Mouse (Mus musculus) megakaryocyte, adult 5-6 weeks (primary cell): Measurements from ENCODE around the gene Olfr67. TPM values are rescaled to one million over a fixed set of nuclear protein-coding genes. Genes with fewer than 3 reads are reported as not detected.
"Not testable (repeated sequence)": the region's sequence is repeated elsewhere in the genome, so short reads cannot be mapped to it uniquely, and the experiment has no call there.

ENCODE experiments used
- ATAC-seq: 2 replicates; pipeline ENCODE4 v1.8.0; 2016; ENCODE audit warnings: mild to moderate bottlenecking, inconsistent platforms; ENCODE audit not compliant: poor library complexity, severe bottlenecking
- total RNA-seq, 2 experiments: library from RNA; stranded (forward) in 1 of 2; stranded (reverse) in 1 of 2; fragments of 153-499, 151-499 nt in 1 of 2; fragments of 221-1000, 200-1000 nt in 1 of 2; gene quantifications; 2 replicates each; pipeline versions ENCODE4 v1.2.3 to v1.2.4; 2015 to 2017

The Olfr67 gene
- total RNA-seq, 2 experiments from 2014 or later, result not detected

GRCm38 (mm10) chr7:103777652-103778051, 14.0 kb downstream of the Olfr67 start:
- ATAC-seq, result not testable (repeated sequence)

- ATAC-seq, result no peak
Observed at GRCm38 (mm10) chr7:103771494-103771893, 20.1 kb downstream of the Olfr67 start, which contains the start of gene Olfr69. TSS of gene Olfr69 (minus strand) at chr7:103771594.

GRCm38 (mm10) chr7:103767687-103768086, 23.9 kb downstream of the Olfr67 start:
- peak; percentile 27; the same call in 1 of the 2 replicates for ATAC-seq

- not testable (repeated sequence) for ATAC-seq
Observed at GRCm38 (mm10) chr7:103762212-103762611, 29.4 kb downstream of the Olfr67 start.

- no peak for ATAC-seq
Observed at GRCm38 (mm10) chr7:103757233-103757632, 34.4 kb downstream of the Olfr67 start, which contains the start of gene Olfr630. TSS of gene Olfr630 (minus strand) at chr7:103757333.

- ATAC-seq, result no peak
Observed at GRCm38 (mm10) chr7:103744843-103745242, 46.8 kb downstream of the Olfr67 start, which contains the start of gene Olfr629. TSS of gene Olfr629 (minus strand) at chr7:103744943.

Other genes with a start within 250 kb of the Olfr67 start
Only the 30 nearest of the 34 such genes appear.
- not detected in 2 replicates for gene Olfr616, start 222.7 kb downstream of the Olfr67 start, total RNA-seq (2015)
- gene Olfr616, start 222.7 kb downstream of the Olfr67 start, total RNA-seq (2017), result not detected in 2 replicates
- gene Olfr617, start 218.8 kb downstream of the Olfr67 start, total RNA-seq (2015), result not detected in 2 replicates
- not detected in 2 replicates for gene Olfr617, start 218.8 kb downstream of the Olfr67 start, total RNA-seq (2017)
- gene Olfr618, start 201.7 kb downstream of the Olfr67 start, total RNA-seq (2015), result not detected in 2 replicates
- gene Olfr618, start 201.7 kb downstream of the Olfr67 start, total RNA-seq (2017), result not detected in 2 replicates
- gene Olfr619, start 191.2 kb downstream of the Olfr67 start, total RNA-seq (2015), result not detected in 2 replicates
- not detected in 2 replicates for gene Olfr619, start 191.2 kb downstream of the Olfr67 start, total RNA-seq (2017)
- not detected in 2 replicates for gene Olfr620, start 179.3 kb downstream of the Olfr67 start, total RNA-seq (2015)
- gene Olfr620, start 179.3 kb downstream of the Olfr67 start, total RNA-seq (2017), result not detected in 2 replicates
- gene Olfr622, start 149.1 kb downstream of the Olfr67 start, total RNA-seq (2015), result not detected in 2 replicates
- gene Olfr622, start 149.1 kb downstream of the Olfr67 start, total RNA-seq (2017), result not detected in 2 replicates
- gene Olfr623, start 128.1 kb downstream of the Olfr67 start, total RNA-seq (2015), result not detected in 2 replicates
- gene Olfr623, start 128.1 kb downstream of the Olfr67 start, total RNA-seq (2017), result not detected in 2 replicates
- 0.05 TPM in 1 of 2 replicates, not detected in the other for gene Olfr624, start 120.6 kb downstream of the Olfr67 start, total RNA-seq (2015)
- gene Olfr624, start 120.6 kb downstream of the Olfr67 start, total RNA-seq (2017), result 0.15 TPM in 1 of 2 replicates, not detected in the other
- gene Olfr625-ps1, start 109.1 kb downstream of the Olfr67 start, total RNA-seq (2015), result not detected in 2 replicates
- not detected in 2 replicates for gene Olfr625-ps1, start 109.1 kb downstream of the Olfr67 start, total RNA-seq (2017)
- not detected in 2 replicates for gene Olfr243, start 77.2 kb downstream of the Olfr67 start, total RNA-seq (2015)
- not detected in 2 replicates for gene Olfr243, start 77.2 kb downstream of the Olfr67 start, total RNA-seq (2017)
- gene Olfr628, start 61.4 kb downstream of the Olfr67 start, total RNA-seq (2015), result not detected in 2 replicates
- not detected in 2 replicates for gene Olfr628, start 61.4 kb downstream of the Olfr67 start, total RNA-seq (2017)
- gene Olfr629, start 46.9 kb downstream of the Olfr67 start, total RNA-seq (2015), result not detected in 2 replicates
- not detected in 2 replicates for gene Olfr629, start 46.9 kb downstream of the Olfr67 start, total RNA-seq (2017)
- not detected in 2 replicates for gene Olfr630, start 34.5 kb downstream of the Olfr67 start, total RNA-seq (2015)
- gene Olfr630, start 34.5 kb downstream of the Olfr67 start, total RNA-seq (2017), result not detected in 2 replicates
- gene Olfr69, start 20.2 kb downstream of the Olfr67 start, total RNA-seq (2015), result not detected in 2 replicates
- not detected in 2 replicates for gene Olfr69, start 20.2 kb downstream of the Olfr67 start, total RNA-seq (2017)
- not detected in 2 replicates for gene Olfr68, start 12.1 kb downstream of the Olfr67 start, total RNA-seq (2015)
- not detected in 2 replicates for gene Olfr68, start 12.1 kb downstream of the Olfr67 start, total RNA-seq (2017)
- gene Hbb-bt, start 22.2 kb upstream of the Olfr67 start, total RNA-seq (2015), result 43.0 and 130 TPM in 2 replicates
- 14.3 and 23.0 TPM in 2 replicates for gene Hbb-bt, start 22.2 kb upstream of the Olfr67 start, total RNA-seq (2017)
- 106 and 274 TPM in 2 replicates for gene Hbb-bs, start 36.3 kb upstream of the Olfr67 start, total RNA-seq (2015)
- gene Hbb-bs, start 36.3 kb upstream of the Olfr67 start, total RNA-seq (2017), result 71.1 and 121 TPM in 2 replicates
- gene Hbb-bh2, start 48.7 kb upstream of the Olfr67 start, total RNA-seq (2015), result not detected in 2 replicates
- gene Hbb-bh2, start 48.7 kb upstream of the Olfr67 start, total RNA-seq (2017), result not detected in 2 replicates
- gene Hbb-bh1, start 51.3 kb upstream of the Olfr67 start, total RNA-seq (2015), result not detected in 2 replicates
- gene Hbb-bh1, start 51.3 kb upstream of the Olfr67 start, total RNA-seq (2017), result not detected in 2 replicates
- not detected in 2 replicates for gene Hbb-y, start 61.4 kb upstream of the Olfr67 start, total RNA-seq (2015)
- gene Hbb-y, start 61.4 kb upstream of the Olfr67 start, total RNA-seq (2017), result not detected in 2 replicates
- not detected in 2 replicates for gene Olfr66, start 94.4 kb upstream of the Olfr67 start, total RNA-seq (2015)
- not detected in 2 replicates for gene Olfr66, start 94.4 kb upstream of the Olfr67 start, total RNA-seq (2017)
- gene Olfr64, start 102.7 kb upstream of the Olfr67 start, total RNA-seq (2015), result not detected in 2 replicates
- not detected in 2 replicates for gene Olfr64, start 102.7 kb upstream of the Olfr67 start, total RNA-seq (2017)
- gene Olfr65, start 111.7 kb upstream of the Olfr67 start, total RNA-seq (2015), result not detected in 2 replicates
- not detected in 2 replicates for gene Olfr65, start 111.7 kb upstream of the Olfr67 start, total RNA-seq (2017)
- gene Olfr631, start 137.0 kb upstream of the Olfr67 start, total RNA-seq (2015), result not detected in 2 replicates
- not detected in 2 replicates for gene Olfr631, start 137.0 kb upstream of the Olfr67 start, total RNA-seq (2017)
- gene Olfr632, start 142.5 kb upstream of the Olfr67 start, total RNA-seq (2015), result not detected in 2 replicates
- gene Olfr632, start 142.5 kb upstream of the Olfr67 start, total RNA-seq (2017), result not detected in 2 replicates
- gene Olfr633, start 152.6 kb upstream of the Olfr67 start, total RNA-seq (2015), result not detected in 2 replicates
- gene Olfr633, start 152.6 kb upstream of the Olfr67 start, total RNA-seq (2017), result not detected in 2 replicates
- gene Olfr635, start 179.3 kb upstream of the Olfr67 start, total RNA-seq (2015), result not detected in 2 replicates
- gene Olfr635, start 179.3 kb upstream of the Olfr67 start, total RNA-seq (2017), result not detected in 2 replicates
- not detected in 2 replicates for gene Olfr638, start 206.9 kb upstream of the Olfr67 start, total RNA-seq (2015)
- not detected in 2 replicates for gene Olfr638, start 206.9 kb upstream of the Olfr67 start, total RNA-seq (2017)
- gene Olfr639, start 225.5 kb upstream of the Olfr67 start, total RNA-seq (2015), result not detected in 2 replicates
- gene Olfr639, start 225.5 kb upstream of the Olfr67 start, total RNA-seq (2017), result not detected in 2 replicates
- gene Olfr640, start 233.8 kb upstream of the Olfr67 start, total RNA-seq (2015), result not detected in 2 replicates
- not detected in 2 replicates for gene Olfr640, start 233.8 kb upstream of the Olfr67 start, total RNA-seq (2017)